Mouse (Mus musculus): Measurements from ENCODE around the gene Aldh18a1.

DNA sequence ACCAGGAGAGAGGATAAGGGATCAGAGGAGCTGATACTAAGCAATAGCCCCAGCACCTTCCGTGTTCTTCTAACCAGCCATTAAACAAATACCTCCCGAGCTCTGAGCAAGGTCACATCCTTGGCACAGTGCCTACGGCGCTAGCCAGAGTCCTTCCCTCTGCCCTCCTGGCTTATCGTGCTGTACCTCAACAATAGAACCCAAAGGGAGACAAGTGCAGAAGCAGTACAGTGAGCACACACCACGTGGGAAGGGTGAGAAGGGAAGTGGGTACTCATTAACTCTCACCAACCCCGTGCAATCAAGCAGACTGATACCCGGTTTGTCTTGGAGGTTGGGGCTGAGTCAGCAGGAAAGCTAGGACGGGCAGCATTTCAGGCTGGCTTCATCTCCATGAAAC, 17.5 kb downstream of the Aldh18a1 start:
- no peak for TF ChIP-seq MEF2A (IDR thresholded peaks at IDR 0.05; ENCODE audit: borderline replicate concordance, low read depth, low read length)
- no peak for TF ChIP-seq RAD21 (IDR thresholded peaks at IDR 0.05; ENCODE audit: low read depth, low read length)
- no peak for TF ChIP-seq CTCF (conservative IDR thresholded peaks at IDR 0.05 in 1 of 2, IDR thresholded peaks at IDR 0.05 in 1 of 2; ENCODE audit: low read depth in 2 of 2, low read length in 2 of 2)
- TF ChIP-seq HCFC1 (IDR thresholded peaks at IDR 0.05; ENCODE audit: low read depth, low read length), result no peak
- no peak for TF ChIP-seq POLR2A (IDR thresholded peaks at IDR 0.05; ENCODE audit: low read depth, low read length)
- TF ChIP-seq USF2 (conservative IDR thresholded peaks at IDR 0.05; ENCODE audit: low read depth, low read length), result no peak
- no peak for TF ChIP-seq ZKSCAN1 (IDR thresholded peaks at IDR 0.05; ENCODE audit: borderline replicate concordance, low read depth, low read length)
- TF ChIP-seq POLR2AphosphoS2 (IDR thresholded peaks at IDR 0.05; ENCODE audit: low read depth, low read length), result no peak
- TF ChIP-seq UBTF (IDR thresholded peaks at IDR 0.05; ENCODE audit: low read depth, low read length), result no peak
- no peak for TF ChIP-seq KAT2A (IDR thresholded peaks at IDR 0.05; ENCODE audit: insufficient replicate concordance, low read length)
- TF ChIP-seq MAFK (IDR thresholded peaks at IDR 0.05; ENCODE audit: insufficient replicate concordance, low read length), result no peak
- no peak for TF ChIP-seq MYC (IDR thresholded peaks at IDR 0.05; ENCODE audit: low read depth, low read length)

All from CH12.LX (cell line).